Mouse (Mus musculus): Measurements from ENCODE around the gene Abca1.

DNA sequence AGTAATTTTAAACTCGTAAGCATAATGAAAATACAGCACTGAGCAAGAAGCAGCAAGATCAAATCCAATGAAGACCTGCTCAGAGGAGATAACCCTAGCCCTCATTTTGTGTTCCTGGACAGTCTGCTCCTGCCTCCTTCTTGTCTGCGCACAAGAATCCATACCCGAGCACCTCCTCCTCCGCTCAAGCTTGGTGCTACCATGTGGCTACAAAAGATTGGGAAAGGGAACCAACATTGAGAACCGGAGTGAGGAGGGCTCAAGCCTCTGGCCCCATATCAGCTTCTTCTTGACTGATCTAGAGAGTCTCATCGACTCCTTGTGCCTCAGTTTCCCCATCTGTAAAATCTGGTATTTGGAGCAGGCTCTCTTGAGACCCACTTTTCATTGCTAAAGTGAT is 19.0 kb downstream of the Abca1 start:
- TF ChIP-seq HCFC1 (IDR thresholded peaks at IDR 0.05; ENCODE audit: low read depth, low read length) (no peak), CTCF (IDR thresholded peaks at IDR 0.05 in 2 of 3, conservative IDR thresholded peaks at IDR 0.05 in 1 of 3; ENCODE audit: control insufficient read depth in 1 of 3, insufficient read depth in 1 of 3, low read depth in 2 of 3, low read length in 3 of 3, poor library complexity in 1 of 3, severe bottlenecking in 1 of 3) (no peak), USF1 (IDR thresholded peaks at IDR 0.05; ENCODE audit: low read depth, low read length) (no peak), NELFE (IDR thresholded peaks at IDR 0.05; ENCODE audit: low read depth, low read length) (no peak), POLR2A (IDR thresholded peaks at IDR 0.05; ENCODE audit: control insufficient read depth in 1 of 2, insufficient read depth in 1 of 2, low read depth in 1 of 2, low read length in 2 of 2, poor library complexity in 1 of 2) (no peak), MAFK (IDR thresholded peaks at IDR 0.05; ENCODE audit: borderline replicate concordance, low read depth, low read length) (no peak), JUND (IDR thresholded peaks at IDR 0.05; ENCODE audit: low read depth, low read length) (no peak), TAL1 (IDR thresholded peaks at IDR 0.05; ENCODE audit: low read length) (no peak), UBTF (IDR thresholded peaks at IDR 0.05; ENCODE audit: borderline replicate concordance, insufficient read depth, low read depth, low read length) (no peak), CHD1 (IDR thresholded peaks at IDR 0.05; ENCODE audit: low read depth, low read length) (no peak), SIN3A (IDR thresholded peaks at IDR 0.05; ENCODE audit: low read length) (no peak), USF2 (IDR thresholded peaks at IDR 0.05; ENCODE audit: borderline replicate concordance in 1 of 2, insufficient read depth in 1 of 2, low read depth in 1 of 2, low read length in 2 of 2) (no peak), E2F4 (IDR thresholded peaks at IDR 0.05; ENCODE audit: borderline replicate concordance, low read depth, low read length) (no peak), RCOR1 (IDR thresholded peaks at IDR 0.05; ENCODE audit: low read depth, low read length) (no peak)

Data from MEL (cell line).